Mouse (Mus musculus) adrenal gland, postnatal 25 days (tissue): ENCODE results near the gene Rps6kc1. TPM values are rescaled to one million over a fixed set of nuclear protein-coding genes. Genes with fewer than 3 reads are reported as not detected.

Experiments used
- DNase-seq: peaks from one replicate; pipeline ENCODE4 v3.0.0; 2021; ENCODE audit warnings: mixed read lengths
- total RNA-seq: library from RNA; stranded (reverse); gene quantifications from 2 replicates; pipeline ENCODE4 v1.2.3, GENCODE M21; 2021

Rps6kc1 gene
- total RNA-seq, 1 experiment from 2014 or later = 27.1 TPM

- no peak for DNase-seq
Measured at GRCm38 (mm10) chr1:190763756-190764155, 147.8 kb downstream of the Rps6kc1 start.

DNA sequence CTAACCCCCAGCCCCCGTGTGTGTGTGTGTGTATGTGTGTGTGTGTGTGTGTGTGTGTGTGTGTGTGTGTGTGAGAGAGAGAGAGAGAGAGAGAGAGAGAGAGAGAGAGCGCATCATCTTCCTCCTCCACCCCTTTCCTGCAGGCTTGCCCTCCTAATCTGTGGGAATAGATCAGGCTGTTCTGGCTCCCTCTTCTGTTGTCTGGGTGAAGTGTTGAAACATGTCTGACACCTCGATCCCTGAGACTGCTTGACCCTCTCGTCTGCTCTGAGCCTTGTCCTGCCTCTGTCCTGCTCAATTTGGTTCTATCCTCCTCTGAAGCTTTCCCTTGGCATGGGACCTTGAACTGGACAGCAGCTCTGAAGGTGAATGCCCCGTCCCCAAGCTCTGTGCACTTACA lies 149.8 kb downstream of the Rps6kc1 start:
- DNase-seq = no peak

- DNase-seq = no peak
Measured at GRCm38 (mm10) chr1:190757899-190758298, 153.7 kb downstream of the Rps6kc1 start.

DNA sequence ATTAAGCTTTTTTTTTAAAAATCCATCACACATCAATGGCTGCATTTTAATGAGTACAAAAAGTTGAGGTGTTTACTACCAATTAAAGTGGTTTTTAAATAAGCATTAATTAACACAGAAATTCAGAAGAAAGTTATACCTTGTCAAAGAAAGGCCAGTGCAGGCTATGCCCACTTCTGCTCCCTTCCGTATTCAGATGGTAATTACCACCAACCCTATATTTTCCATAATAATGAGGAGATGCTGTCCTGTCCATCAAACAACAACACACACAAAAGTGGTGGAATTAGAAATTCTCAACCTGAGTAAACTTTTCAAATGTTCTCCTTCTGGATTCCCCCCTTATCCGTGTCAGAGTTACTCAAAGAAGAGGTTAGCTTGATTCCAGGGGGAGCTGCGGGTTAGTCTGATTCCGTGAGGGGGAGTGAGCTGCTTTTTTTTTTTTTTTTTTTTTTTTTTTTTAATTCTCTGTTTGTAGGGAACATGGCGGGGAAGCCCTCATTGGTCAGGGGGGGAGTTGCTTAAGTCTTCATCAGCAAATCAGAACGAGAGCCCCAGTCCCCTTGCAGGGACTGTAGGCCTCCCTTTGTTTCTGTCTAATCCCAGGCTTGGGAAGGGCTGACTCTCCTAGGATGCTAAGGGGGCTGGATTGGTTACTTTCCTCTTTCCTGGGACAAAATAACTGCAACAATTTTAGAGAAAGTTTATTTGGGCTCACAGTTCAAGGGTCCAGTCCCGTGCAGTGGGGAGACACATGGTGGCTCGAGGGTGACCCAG lies 159.6 kb downstream of the Rps6kc1 start:
- no peak for DNase-seq

DNA sequence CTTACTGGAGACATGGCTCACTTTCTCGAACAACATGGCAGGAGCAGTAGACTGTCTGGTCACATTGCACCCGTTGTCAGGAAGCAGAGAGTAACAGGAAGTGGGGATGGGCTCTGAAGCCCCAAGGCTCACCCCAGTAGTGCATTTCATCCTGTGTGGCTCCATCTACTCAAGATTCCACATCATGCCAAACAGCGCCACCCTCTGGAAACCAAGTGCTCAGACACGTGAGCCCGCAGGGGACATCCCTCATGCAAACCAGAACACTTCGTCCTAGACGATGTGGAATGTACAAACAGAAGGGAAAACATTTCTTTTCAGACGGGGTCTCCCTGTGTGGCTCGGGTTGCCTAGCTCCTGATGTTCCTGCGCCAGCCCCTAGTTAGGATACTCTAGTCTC lies 162.6 kb downstream of the Rps6kc1 start:
- DNase-seq = no peak

GRCm38 (mm10) chr1:190741421-190741820 lies 170.1 kb downstream of the Rps6kc1 start:
- DNase-seq = no peak

DNA sequence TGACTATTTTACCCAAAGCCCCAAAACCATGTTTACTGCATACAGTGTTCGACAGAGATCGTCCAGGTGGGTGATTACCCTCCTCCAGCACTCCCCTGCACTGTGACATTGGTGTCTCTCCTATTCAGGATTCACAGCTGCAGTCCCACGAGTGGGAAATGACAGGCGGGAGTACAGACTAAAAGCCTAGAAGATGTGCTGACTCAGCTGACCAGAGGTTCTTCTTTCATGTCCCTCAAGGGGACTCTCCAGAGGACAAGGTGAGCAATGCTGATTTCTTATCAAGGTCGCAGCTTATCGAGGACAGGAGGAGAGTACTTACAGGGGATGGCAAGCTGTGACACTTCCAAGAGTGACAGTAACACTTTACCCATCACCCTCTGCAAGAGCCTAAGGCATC lies 178.8 kb downstream of the Rps6kc1 start:
- no peak for DNase-seq

DNA sequence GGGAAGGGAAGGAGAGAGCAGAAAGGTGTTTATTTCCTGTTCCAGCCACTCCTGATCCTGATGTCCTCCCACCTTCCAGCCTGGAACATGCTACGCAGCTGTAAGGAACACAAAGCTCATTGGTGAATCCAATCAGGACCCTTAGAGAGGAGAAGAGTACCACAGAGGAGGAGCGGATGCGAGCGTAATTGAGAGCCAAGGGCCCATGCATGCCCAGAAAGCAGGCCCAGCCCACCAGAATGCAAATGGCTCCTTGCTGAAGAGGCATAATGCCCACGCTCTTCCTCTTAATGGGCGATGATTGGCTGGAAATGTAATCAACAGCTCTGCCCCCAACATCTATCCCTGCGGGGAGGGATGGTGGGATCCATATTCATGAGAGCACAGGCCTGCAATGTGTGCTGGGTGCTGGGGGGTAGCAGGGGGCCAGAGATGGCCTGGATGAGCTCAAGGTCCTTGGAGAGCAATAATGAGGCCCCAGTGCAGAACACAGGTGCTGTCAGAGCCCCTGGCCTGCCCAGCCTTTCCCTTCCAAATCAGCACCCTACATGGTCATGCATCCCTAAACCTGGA lies 182.0 kb downstream of the Rps6kc1 start:
- DNase-seq = no peak

GRCm38 (mm10) chr1:190728111-190728651 lies 183.4 kb downstream of the Rps6kc1 start:
- no peak for DNase-seq

- no peak for DNase-seq
Measured at GRCm38 (mm10) chr1:190727385-190727784, 184.2 kb downstream of the Rps6kc1 start.

- DNase-seq = no peak
Measured at GRCm38 (mm10) chr1:190724591-190725380, 186.8 kb downstream of the Rps6kc1 start.

DNA sequence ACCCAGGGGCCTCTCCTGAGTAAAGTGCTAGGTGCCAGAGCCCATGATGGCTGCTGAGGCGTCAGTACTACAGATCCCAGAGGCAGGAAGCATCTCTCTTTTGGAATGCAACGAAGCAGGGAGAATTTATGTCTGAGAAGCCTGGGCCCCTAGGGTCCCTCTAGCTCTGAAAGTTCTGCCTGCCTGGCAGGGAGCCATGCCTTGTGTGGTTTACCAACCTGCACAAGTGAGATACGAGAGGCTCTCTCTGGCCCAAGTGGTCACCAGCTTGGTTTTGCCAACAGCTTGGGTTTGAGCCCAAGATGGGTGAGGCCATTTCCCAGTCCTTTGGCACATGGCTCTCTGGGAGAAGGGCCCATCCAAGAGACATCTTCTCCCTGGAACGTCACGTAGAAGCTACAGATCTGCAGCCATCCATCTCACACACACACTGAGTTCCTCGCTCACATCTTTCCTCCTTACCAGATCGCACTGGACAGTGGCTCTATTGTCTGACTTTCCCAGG lies 187.6 kb downstream of the Rps6kc1 start:
- no peak for DNase-seq

GRCm38 (mm10) chr1:190713848-190714247 lies 197.7 kb downstream of the Rps6kc1 start:
- no peak for DNase-seq

GRCm38 (mm10) chr1:190697576-190697975 lies 214.0 kb downstream of the Rps6kc1 start:
- no peak for DNase-seq

DNA sequence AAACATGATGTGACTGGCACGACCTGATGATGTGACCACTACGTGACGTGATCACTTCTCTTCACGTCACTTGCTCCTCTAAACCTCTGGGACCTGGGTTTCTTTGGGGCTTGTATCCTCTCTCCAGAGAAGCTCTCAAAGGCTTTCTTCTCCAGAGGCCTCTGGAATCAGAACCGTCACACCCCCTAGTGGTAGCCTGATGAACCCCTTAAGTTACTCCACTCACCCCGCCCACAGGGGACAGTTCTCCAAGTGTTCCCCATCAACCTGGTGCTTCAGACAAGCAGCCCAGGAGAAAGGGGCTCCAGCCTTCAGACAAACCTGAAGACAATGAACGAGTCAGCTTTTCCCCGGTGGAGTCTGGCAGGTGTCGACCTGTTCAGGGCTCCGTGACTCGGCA lies 216.0 kb downstream of the Rps6kc1 start:
- peak; percentile 74 for DNase-seq

GRCm38 (mm10) chr1:190690528-190691262 lies 220.9 kb downstream of the Rps6kc1 start:
- DNase-seq = peak; percentile 59

DNA sequence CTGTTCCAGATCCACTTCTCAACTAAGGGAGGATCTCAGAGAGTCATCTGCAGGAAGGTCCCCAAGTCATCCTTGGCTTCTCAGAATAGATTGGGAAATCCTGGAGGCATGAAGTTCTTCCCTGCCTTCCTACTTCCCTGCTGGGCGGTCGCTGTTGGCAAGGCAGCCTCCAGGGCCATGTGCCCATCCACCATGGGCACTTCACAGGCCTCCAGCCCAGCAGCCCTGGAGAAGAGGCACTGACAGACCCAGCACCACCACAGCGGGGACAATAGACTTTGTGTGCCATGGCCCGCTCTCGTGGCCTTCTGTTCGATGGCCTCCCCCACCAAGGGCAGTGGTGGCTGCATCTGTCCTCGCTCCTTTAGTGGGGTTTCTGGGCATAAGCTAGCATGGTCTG lies 228.5 kb downstream of the Rps6kc1 start:
- no peak for DNase-seq

GRCm38 (mm10) chr1:190682021-190682926 lies 229.3 kb downstream of the Rps6kc1 start:
- no peak for DNase-seq

GRCm38 (mm10) chr1:190675455-190675854 lies 236.1 kb downstream of the Rps6kc1 start:
- DNase-seq = no peak

GRCm38 (mm10) chr1:190669099-190669498 lies 242.5 kb downstream of the Rps6kc1 start:
- no peak for DNase-seq

DNA sequence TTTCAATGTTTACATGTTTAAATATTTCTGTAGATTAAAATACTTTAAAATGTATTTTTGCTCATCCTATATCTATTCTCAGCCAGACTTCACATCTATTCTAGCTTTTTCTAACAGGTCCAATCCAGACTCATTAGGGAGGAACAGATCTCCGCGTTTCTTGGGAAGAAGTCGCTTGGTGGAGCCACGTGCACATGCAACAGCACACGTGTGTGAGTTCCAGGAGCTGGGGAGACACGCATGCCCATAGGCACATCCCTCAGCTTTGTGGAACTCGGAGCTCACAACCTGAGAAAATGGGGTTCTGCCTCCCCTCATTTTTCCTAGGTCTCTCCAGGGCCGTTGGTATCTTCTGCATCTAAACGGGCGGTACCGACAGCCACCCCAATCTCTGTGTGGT lies 243.7 kb downstream of the Rps6kc1 start:
- DNase-seq = no peak
